Mouse (Mus musculus): ENCODE measurements around the gene Ttll2.
"Not testable (repeated sequence)": the region's sequence is repeated elsewhere in the genome, so short reads cannot be mapped to it uniquely, and the experiment has no call there.

DNA sequence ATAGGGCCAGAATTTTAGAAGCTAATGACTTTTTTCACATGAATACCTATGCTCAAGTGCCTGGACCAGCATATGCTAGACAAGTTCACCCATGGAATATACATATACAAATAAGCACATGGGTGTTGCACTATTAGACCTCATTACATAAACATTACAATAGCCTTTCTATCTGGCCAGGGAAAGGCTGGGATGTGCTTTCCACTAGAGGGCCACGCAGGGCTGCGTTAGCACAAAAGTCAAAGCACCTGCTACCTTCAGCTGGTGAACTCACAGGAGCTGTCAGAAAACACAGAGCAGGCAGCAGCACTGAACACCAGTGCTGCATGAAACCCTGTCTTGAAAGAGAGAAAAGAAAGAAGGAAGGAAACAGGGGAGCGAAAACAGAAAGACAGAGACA lies 25.4 kb upstream of the Ttll2 start:
- not testable (repeated sequence) for TF ChIP-seq POLR2A (IDR thresholded peaks at IDR 0.05; ENCODE audit: borderline replicate concordance, insufficient read depth, low read length); CTCF (IDR thresholded peaks at IDR 0.05; ENCODE audit: borderline replicate concordance, insufficient read depth, low read depth, low read length)
